Mouse (Mus musculus) midbrain, embryonic 13.5 days (tissue): ENCODE measurements at regions not wholly inside any gene's neighbourhood (a gene's known extent, or its start where the extent isn't known, plus 50 kb on each side); places are given as distances from the start of the nearest gene placed in this dataset.
A peak's percentile ranks its signal among the peaks of the same experiment; 100 is the strongest.

Experiments used
- ATAC-seq: fragments of 200-750 bp; cut with Nextera tagmentation; 2 replicates; pipeline ENCODE4 v1.8.0; 2017; ENCODE audit warnings: mild to moderate bottlenecking, moderate TSS enrichment, moderate library complexity
- H3K27ac ChIP-seq: fragments of 300-500 bp; sonication (generic); 2 replicates; pipeline ENCODE4 v1.5.1; 2015; ENCODE audit warnings: inconsistent platforms, mild to moderate bottlenecking, moderate library complexity
- H3K27me3 ChIP-seq: fragments of 300-500 bp; sonication (generic); 2 replicates; pipeline ENCODE4 v1.6.1; 2015; ENCODE audit warnings: mild to moderate bottlenecking, inconsistent platforms
- H3K36me3 ChIP-seq: fragments of 300-500 bp; sonication (generic); 2 replicates; pipeline ENCODE4 v1.6.1; 2015; ENCODE audit warnings: mild to moderate bottlenecking, inconsistent platforms
- H3K4me1 ChIP-seq: fragments of 300-500 bp; sonication (generic); replicated peaks from 2 replicates; pipeline ENCODE4 v1.6.1; 2015; ENCODE audit warnings: inconsistent platforms
- H3K4me2 ChIP-seq: fragments of 300-500 bp; sonication (generic); replicated peaks from 2 replicates; pipeline ENCODE4 v1.6.1; 2015; ENCODE audit warnings: moderate library complexity, mild to moderate bottlenecking, inconsistent platforms
- H3K4me3 ChIP-seq: fragments of 300-500 bp; sonication (generic); replicated peaks from 2 replicates; pipeline ENCODE4 v1.5.1; 2015; ENCODE audit warnings: mild to moderate bottlenecking, inconsistent platforms
- H3K9ac ChIP-seq: fragments of 300-500 bp; sonication (generic); replicated peaks from 2 replicates; pipeline ENCODE4 v1.6.1; 2015; ENCODE audit warnings: mild to moderate bottlenecking, inconsistent platforms
- H3K9me3 ChIP-seq: fragments of 300-500 bp; sonication (generic); 2 replicates; pipeline ENCODE4 v1.6.1; 2016; ENCODE audit warnings: mild to moderate bottlenecking, inconsistent platforms
- WGBS: fragments of 180-500 bp; shearing (Covaris S2); methylation state at CpG from one replicate; pipeline ENCODE4 v1.1.7; 2015; 5-methylcytosine and 5-hydroxymethylcytosine counted together

DNA sequence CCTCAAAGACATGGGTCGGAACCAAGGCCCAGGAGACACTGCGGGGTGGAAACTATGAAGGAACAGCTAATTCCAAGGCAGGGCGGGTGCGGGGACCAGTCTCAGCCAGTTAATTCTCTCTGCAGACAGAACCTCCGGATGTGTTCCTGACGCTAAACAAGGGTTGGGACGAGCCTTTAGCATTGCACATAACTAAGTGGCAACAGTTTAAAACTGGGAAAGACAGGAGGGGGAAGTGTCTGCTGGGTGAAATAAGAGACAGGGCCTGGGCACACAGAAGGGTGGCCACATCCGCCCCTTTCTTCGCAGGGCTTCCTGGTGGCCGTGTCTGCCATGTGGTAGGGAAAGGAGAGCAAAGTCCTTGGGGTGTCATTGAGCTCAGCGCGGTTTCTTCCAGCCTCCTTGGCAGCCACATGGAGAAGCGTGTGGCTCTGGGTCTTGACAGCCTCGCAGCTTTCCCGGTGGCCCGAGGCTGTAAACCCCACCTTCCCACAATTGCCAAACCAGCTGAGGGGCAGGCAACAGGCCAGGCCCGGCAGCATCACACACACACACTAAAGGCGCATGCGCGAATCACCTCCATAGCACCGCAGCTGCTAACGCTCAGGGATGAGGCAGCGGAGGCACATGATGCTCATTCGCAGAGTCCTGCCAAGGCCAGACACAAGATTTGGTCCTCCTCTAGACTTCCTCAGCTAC lies 95.8 kb downstream of the Cpn2 start:
- Histone ChIP-seq H3K27ac (no peak overlapping the region), H3K4me3 (no peak overlapping the region), H3K9me3 (no peaks in the 10 kb centered on the region), H3K27me3 (peaks cover 27% of the 10 kb centered on the region), H3K9ac (no peak overlapping the region), H3K4me2 (no peak overlapping the region), H3K4me1 (peaks cover 12% of the 10 kb centered on the region), H3K36me3 (no peaks in the 10 kb centered on the region)
- peak; percentile 51; the same call in 1 of the 2 replicates for ATAC-seq
- 86% methylated on average over 24 of the region's 24 CpGs for WGBS

- H3K27me3 ChIP-seq = peaks cover 27% of the 10 kb centered on the region
- H3K9ac ChIP-seq = no peak overlapping the region
- H3K4me3 ChIP-seq = no peak overlapping the region
- H3K9me3 ChIP-seq = no peaks in the 10 kb centered on the region
- no peaks in the 10 kb centered on the region for H3K36me3 ChIP-seq
- H3K4me2 ChIP-seq = no peak overlapping the region
- H3K27ac ChIP-seq = no peak overlapping the region
- peak; percentile 15; the same call in 1 of the 2 replicates for ATAC-seq
- 68% methylated on average over 13 of the region's 13 CpGs for WGBS
- peaks cover 12% of the 10 kb centered on the region for H3K4me1 ChIP-seq
Observed at GRCm38 (mm10) chr16:30172136-30172731, 95.1 kb downstream of the Cpn2 start.

- H3K4me1 ChIP-seq = peaks cover 12% of the 10 kb centered on the region
- H3K4me3 ChIP-seq = no peak overlapping the region
- WGBS = 42% methylated on average over 9 of the region's 9 CpGs
- H3K36me3 ChIP-seq = no peaks in the 10 kb centered on the region
- H3K9ac ChIP-seq = no peak overlapping the region
- no peak overlapping the region for H3K27ac ChIP-seq
- no peaks in the 10 kb centered on the region for H3K9me3 ChIP-seq
- peak; percentile 48 for ATAC-seq
- H3K4me2 ChIP-seq = no peak overlapping the region
- peaks cover 29% of the 10 kb centered on the region for H3K27me3 ChIP-seq
Observed at GRCm38 (mm10) chr16:30172798-30173202, 94.5 kb downstream of the Cpn2 start.

GRCm38 (mm10) chr16:30173953-30174874 lies 93.1 kb downstream of the Cpn2 start:
- no peak for ATAC-seq
- 53% methylated on average over 8 of the region's 8 CpGs for WGBS
- Histone ChIP-seq H3K27ac (no peak overlapping the region), H3K27me3 (peaks cover 31% of the 10 kb centered on the region), H3K4me3 (no peak overlapping the region), H3K9me3 (no peaks in the 10 kb centered on the region), H3K4me1 (peaks cover 12% of the 10 kb centered on the region), H3K4me2 (no peak overlapping the region), H3K9ac (no peak overlapping the region), H3K36me3 (no peaks in the 10 kb centered on the region)

DNA sequence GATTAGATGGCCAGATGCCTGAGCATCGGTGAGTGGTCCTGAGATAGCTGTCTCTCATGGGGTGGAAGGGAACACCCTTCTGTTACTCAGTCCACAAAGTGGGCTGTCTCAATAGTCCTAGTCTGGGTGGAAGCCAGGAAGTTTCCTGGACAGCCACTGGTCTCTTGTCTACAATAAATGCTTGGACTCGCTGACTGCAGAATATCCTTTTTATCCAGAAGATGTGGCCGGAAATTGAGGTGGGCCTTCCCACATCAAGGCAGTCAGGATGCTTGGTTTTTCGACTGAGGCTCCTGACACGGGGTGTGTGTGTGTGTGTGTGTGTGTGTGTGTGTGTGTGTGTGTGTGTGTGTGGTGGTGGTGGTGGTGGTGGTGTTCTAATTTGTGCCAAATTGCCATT lies 91.0 kb downstream of the Cpn2 start:
- peaks cover 12% of the 10 kb centered on the region for H3K4me1 ChIP-seq
- no peak for ATAC-seq
- no peaks in the 10 kb centered on the region for H3K9me3 ChIP-seq
- H3K4me3 ChIP-seq = no peak overlapping the region
- peaks cover 36% of the 10 kb centered on the region for H3K27me3 ChIP-seq
- no peaks in the 10 kb centered on the region for H3K36me3 ChIP-seq
- no peak overlapping the region for H3K4me2 ChIP-seq
- WGBS = 96% methylated on average over 5 of the region's 5 CpGs
- no peak overlapping the region for H3K9ac ChIP-seq
- no peak overlapping the region for H3K27ac ChIP-seq

DNA sequence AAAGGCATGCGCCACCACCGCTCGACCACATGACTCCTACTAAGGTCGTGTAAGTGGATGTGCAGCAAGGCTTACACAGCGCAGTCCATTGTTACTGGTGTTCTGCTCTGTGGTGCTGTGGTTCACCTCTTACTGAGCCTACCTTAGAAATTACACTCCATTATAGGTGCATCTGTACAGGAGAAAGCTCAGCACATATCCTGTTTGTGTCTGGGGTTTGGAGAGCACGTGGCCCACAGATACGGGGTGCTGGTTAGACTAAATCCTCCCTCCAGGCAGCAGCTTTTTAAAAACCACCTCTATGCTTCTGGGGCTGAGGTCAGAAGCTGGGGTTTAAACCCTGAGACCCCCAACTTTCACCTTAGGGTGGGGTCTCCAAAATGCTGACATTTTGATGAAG lies 89.5 kb downstream of the Cpn2 start:
- ATAC-seq = no peak
- Histone ChIP-seq H3K27me3 (peaks cover 33% of the 10 kb centered on the region), H3K27ac (no peak overlapping the region), H3K9ac (no peak overlapping the region), H3K4me1 (peaks cover 3% of the 10 kb centered on the region), H3K36me3 (no peaks in the 10 kb centered on the region), H3K9me3 (no peaks in the 10 kb centered on the region), H3K4me3 (no peak overlapping the region), H3K4me2 (no peak overlapping the region)
- 87% methylated on average over 7 of the region's 7 CpGs for WGBS

DNA sequence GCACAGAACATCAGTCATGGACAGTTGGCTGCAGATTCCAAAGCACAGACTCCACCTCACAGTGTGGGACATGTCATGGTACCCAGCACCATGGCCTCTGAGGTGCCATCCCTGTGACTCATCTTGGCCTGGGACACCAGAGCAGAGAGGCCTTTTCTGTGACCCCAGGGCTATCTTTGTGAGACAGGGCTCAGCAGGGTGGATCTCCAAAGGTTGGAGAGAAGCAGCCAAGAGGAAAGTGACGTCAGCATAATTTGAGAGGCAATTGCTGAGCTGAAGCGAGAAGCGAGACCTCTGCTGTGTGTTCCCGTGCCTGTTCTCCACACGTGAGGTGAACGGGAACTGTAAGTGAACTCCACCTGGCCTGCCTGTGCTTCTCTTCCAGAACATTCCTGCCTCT lies 88.7 kb downstream of the Cpn2 start:
- H3K9ac ChIP-seq = no peak overlapping the region

GRCm38 (mm10) chr16:30179504-30179976 lies 87.8 kb downstream of the Cpn2 start:
- H3K4me2 ChIP-seq = no peak overlapping the region
- H3K9me3 ChIP-seq = no peaks in the 10 kb centered on the region
- H3K27me3 ChIP-seq = peaks cover 47% of the 10 kb centered on the region
- no peak overlapping the region for H3K4me3 ChIP-seq
- H3K27ac ChIP-seq = no peak overlapping the region
- H3K9ac ChIP-seq = no peak overlapping the region
- WGBS = 86% methylated on average over 5 of the region's 5 CpGs
- ATAC-seq = no peak
- peaks cover 2% of the 10 kb centered on the region for H3K4me1 ChIP-seq
- H3K36me3 ChIP-seq = no peaks in the 10 kb centered on the region

More for the DNA sequence above, 88.7 kb downstream of the Cpn2 start:
- H3K27me3 ChIP-seq = peaks cover 40% of the 10 kb centered on the region
- H3K4me1 ChIP-seq = no peaks in the 10 kb centered on the region
- H3K9me3 ChIP-seq = no peaks in the 10 kb centered on the region
- no peak overlapping the region for H3K4me2 ChIP-seq
- 51% methylated on average over 6 of the region's 6 CpGs for WGBS
- H3K36me3 ChIP-seq = no peaks in the 10 kb centered on the region
- no peak overlapping the region for H3K4me3 ChIP-seq
- no peak overlapping the region for H3K27ac ChIP-seq
- ATAC-seq = no peak

DNA sequence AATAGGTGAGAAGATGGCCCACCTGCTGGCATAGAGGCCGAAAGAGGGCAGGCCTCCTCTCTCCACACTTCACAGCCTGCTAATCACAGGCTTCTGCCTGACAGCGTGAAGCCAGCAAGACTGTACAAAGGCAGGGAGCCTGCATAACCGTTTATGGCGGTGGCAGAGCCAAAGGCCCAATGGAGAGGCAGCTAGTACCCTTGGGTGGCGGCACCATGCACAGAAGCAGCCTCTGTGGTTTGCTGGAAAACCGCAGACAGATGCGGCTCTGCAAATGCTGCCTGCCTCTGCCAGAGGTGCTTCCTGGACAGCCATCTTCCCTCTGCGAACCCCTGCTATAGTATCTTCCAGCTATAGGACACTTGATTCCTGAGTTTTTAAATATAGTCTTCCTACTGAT lies 86.2 kb downstream of the Cpn2 start:
- Histone ChIP-seq H3K9me3 (no peaks in the 10 kb centered on the region), H3K4me3 (no peak overlapping the region), H3K36me3 (no peaks in the 10 kb centered on the region), H3K9ac (no peak overlapping the region), H3K27ac (no peak overlapping the region), H3K4me2 (no peak overlapping the region), H3K27me3 (peaks cover 62% of the 10 kb centered on the region), H3K4me1 (peaks cover 7% of the 10 kb centered on the region)
- WGBS = 56% methylated on average over 8 of the region's 8 CpGs
- ATAC-seq = no peak

- ATAC-seq = peak; percentile 51
- H3K27ac ChIP-seq = no peak overlapping the region
- H3K36me3 ChIP-seq = no peaks in the 10 kb centered on the region
- H3K27me3 ChIP-seq = peaks cover 86% of the 10 kb centered on the region
- WGBS = 26% methylated on average over 18 of the region's 18 CpGs
- H3K9ac ChIP-seq = 0 out of 2 replicates have a peak overlapping the region, but pooled peaks have one; percentile 21
- no peak overlapping the region for H3K4me2 ChIP-seq
- no peak overlapping the region for H3K4me3 ChIP-seq
- H3K9me3 ChIP-seq = no peaks in the 10 kb centered on the region
- H3K4me1 ChIP-seq = peaks cover 12% of the 10 kb centered on the region
Observed at GRCm38 (mm10) chr16:30184591-30185265, 82.6 kb downstream of the Cpn2 start.

DNA sequence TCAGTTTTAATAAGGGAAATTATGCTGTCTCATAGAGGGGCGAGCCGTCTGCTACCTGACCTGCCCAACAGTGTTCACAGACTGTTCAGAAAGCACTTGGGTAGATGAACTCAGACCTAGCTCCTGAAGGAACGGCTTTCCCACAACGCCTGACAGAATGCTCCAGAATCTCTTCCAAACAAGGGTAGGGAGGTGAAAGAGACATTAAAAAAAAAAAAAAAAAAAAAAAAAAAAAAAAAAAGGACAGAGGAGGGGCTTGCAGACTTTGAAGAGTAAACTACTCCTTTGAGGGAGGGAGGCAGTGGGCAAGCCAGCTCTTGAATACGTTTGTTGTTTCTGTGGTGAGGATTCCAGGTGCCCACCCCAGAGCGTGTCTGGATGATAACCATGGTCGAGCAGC lies 81.6 kb downstream of the Cpn2 start:
- H3K9ac ChIP-seq = no peak overlapping the region
- no peaks in the 10 kb centered on the region for H3K36me3 ChIP-seq
- peaks cover 12% of the 10 kb centered on the region for H3K4me1 ChIP-seq
- H3K4me3 ChIP-seq = no peak overlapping the region
- H3K27ac ChIP-seq = no peak overlapping the region
- WGBS = 57% methylated on average over 7 of the region's 7 CpGs
- ATAC-seq = no peak
- peaks cover 86% of the 10 kb centered on the region for H3K27me3 ChIP-seq
- H3K4me2 ChIP-seq = no peak overlapping the region
- H3K9me3 ChIP-seq = no peaks in the 10 kb centered on the region
